Mouse (Mus musculus): ENCODE measurements around the gene Smim27.

GRCm38 (mm10) chr4:40285582-40285981 lies 16.2 kb downstream of the Smim27 start:
- no peak for TF ChIP-seq POLR2A (IDR thresholded peaks at IDR 0.05; ENCODE audit: extremely low read depth, insufficient read depth, low read length)
- peak; percentile 70 for TF ChIP-seq CTCF (IDR thresholded peaks at IDR 0.05; ENCODE audit: extremely low read depth, insufficient read depth, low read length)

All from cortical plate, adult 2 months (tissue).